Mouse (Mus musculus) heart, postnatal 0 days (tissue): ENCODE data around the gene Tpbpb. TPM values are rescaled to one million over a fixed set of nuclear protein-coding genes. Genes with fewer than 3 reads are reported as not detected.
A peak's percentile ranks its signal among the peaks of the same experiment; 100 is the strongest.
"Not testable (repeated sequence)": the region's sequence is repeated elsewhere in the genome, so short reads cannot be mapped to it uniquely, and the experiment has no call there.

Experiments used
- ATAC-seq: fragments of 200-750 bp; cut with Nextera tagmentation; 2 replicates; pipeline ENCODE4 v1.8.0; 2017; ENCODE audit warnings: low read depth, moderate number of reproducible peaks, moderate library complexity; ENCODE audit not compliant: insufficient read depth
- DNase-seq: peaks from one replicate; pipeline ENCODE4 v3.0.0-alpha.2; 2016; ENCODE audit warnings: low spot score
- H3K27ac ChIP-seq: fragments of 300-500 bp; sonication (generic); 2 replicates; pipeline ENCODE4 v1.5.1; 2014; ENCODE audit warnings: low read depth, mild to moderate bottlenecking
- H3K27me3 ChIP-seq: fragments of 300-500 bp; sonication (generic); 2 replicates; pipeline ENCODE4 v1.6.1; 2014; ENCODE audit warnings: low read length, mixed read lengths; ENCODE audit not compliant: control insufficient read depth, insufficient read depth
- H3K36me3 ChIP-seq: fragments of 300-500 bp; sonication (generic); replicated peaks from 2 replicates; pipeline ENCODE4 v1.6.1; 2014; ENCODE audit warnings: low read length, mixed read lengths; ENCODE audit not compliant: control insufficient read depth, insufficient read depth
- H3K4me1 ChIP-seq: fragments of 300-500 bp; sonication (generic); 2 replicates; pipeline ENCODE4 v1.6.1; 2014; ENCODE audit warnings: antibody characterized with exemption; ENCODE audit not compliant: control insufficient read depth, insufficient read depth
- H3K4me2 ChIP-seq: fragments of 300-500 bp; sonication (generic); 2 replicates; pipeline ENCODE4 v1.6.1; 2014; ENCODE audit warnings: low read depth, mild to moderate bottlenecking, low read length, moderate library complexity
- H3K4me3 ChIP-seq: fragments of 300-500 bp; sonication (generic); 2 replicates; pipeline ENCODE4 v1.5.1; 2014; ENCODE audit warnings: low read depth, low read length
- H3K9ac ChIP-seq: fragments of 300-500 bp; sonication (generic); replicated peaks from 2 replicates; pipeline ENCODE4 v1.6.1; 2014; ENCODE audit warnings: low read depth, low read length, mixed read lengths
- H3K9me3 ChIP-seq: fragments of 300-500 bp; sonication (generic); replicated peaks from 2 replicates; pipeline ENCODE4 v1.6.1; 2016; ENCODE audit warnings: low read length; ENCODE audit not compliant: control insufficient read depth
- CTCF ChIP-seq: IDR thresholded peaks from 2 replicates; pipeline ENCODE4 v1.5.1; 2016; ENCODE audit warnings: antibody characterized with exemption, control low read depth, low read depth
- EP300 ChIP-seq: IDR thresholded peaks from 2 replicates; pipeline ENCODE4 v1.6.1; 2016; ENCODE audit warnings: antibody characterized with exemption, low read depth
- WGBS: fragments of 180-500 bp; shearing (Covaris S2); extraction: QIAGEN DNeasy Blood & Tissue Kit; methylation state at CpG from one replicate; pipeline ENCODE4 v1.1.7; 2014; 5-methylcytosine and 5-hydroxymethylcytosine counted together
- polyA plus RNA-seq: library from polyadenylated mRNA; unstranded; fragments of >200 nt; fragmentation: Nextera tagmentation; extraction: Ambion mirVana; gene quantifications from 2 replicates; pipeline ENCODE4 v1.2.1, GENCODE M21; 2015
- total RNA-seq: library from RNA; depleted of rRNA; stranded (reverse); fragments of >200 nt; gene quantifications from 2 replicates; pipeline ENCODE4 v1.2.3, GENCODE M21; 2014; ENCODE audit warnings: low replicate concordance; rRNA removed

Tpbpb gene
- total RNA-seq (not detected in 2 replicates), polyA plus RNA-seq (not detected in 2 replicates)

DNA sequence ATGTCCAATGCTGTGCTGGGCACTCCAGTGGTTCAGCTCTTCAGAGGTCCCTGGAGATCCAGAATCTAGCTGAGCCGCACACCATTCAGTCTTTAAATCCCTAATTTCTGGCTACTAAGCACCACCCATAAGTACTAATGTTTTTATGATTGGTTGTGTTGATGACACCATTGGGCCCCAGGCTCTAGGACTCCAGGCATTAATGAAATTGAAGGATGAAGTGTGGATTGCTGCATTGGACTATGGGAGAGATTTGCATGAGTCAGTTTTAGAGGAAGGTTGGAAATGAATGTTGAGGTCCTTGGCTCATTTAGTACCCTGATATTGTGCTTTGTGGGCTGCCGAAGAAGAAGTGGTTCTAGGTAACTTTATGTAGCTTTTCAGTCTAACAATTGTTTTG is at the start of gene Tpbpb:
TSS of gene Tpbpb (minus strand) at position 101 of the 400 bp plus-strand sequence.
- DNase-seq, H3K9ac ChIP-seq, H3K9me3 ChIP-seq, H3K27me3 ChIP-seq, H3K4me3 ChIP-seq, H3K4me2 ChIP-seq, H3K36me3 ChIP-seq, ATAC-seq, H3K27ac ChIP-seq, H3K4me1 ChIP-seq: not testable (repeated sequence)
- WGBS = 76% methylated on average over 2 of the region's 2 CpGs

DNA sequence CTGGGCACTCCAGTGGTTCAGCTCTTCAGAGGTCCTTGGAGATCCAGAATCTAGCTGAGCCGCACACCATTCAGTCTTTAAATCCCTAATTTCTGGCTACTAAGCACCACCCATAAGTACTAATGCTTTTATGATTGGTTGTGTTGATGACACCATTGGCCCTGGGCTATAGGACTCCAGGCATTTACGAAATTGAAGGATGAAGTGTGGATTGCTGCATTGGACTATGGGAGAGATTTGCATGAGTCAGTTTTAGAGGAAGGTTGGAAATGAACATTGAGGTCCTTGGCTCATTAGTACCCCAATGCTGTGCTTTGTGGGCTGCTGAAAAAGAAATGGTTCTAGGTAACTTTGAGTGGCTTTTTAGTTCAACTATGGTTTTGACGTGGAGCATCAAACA is 37.2 kb upstream of the Tpbpb start, which contains the start of gene Tpbpa:
TSS of gene Tpbpa (minus strand) at position 101 of the 400 bp plus-strand sequence.
- not testable (repeated sequence) for H3K4me1 ChIP-seq, H3K9me3 ChIP-seq, H3K27ac ChIP-seq, H3K27me3 ChIP-seq, H3K4me2 ChIP-seq, DNase-seq, ATAC-seq, H3K9ac ChIP-seq, H3K36me3 ChIP-seq, H3K4me3 ChIP-seq
- WGBS = 65% methylated on average over 3 of the region's 3 CpGs

DNA sequence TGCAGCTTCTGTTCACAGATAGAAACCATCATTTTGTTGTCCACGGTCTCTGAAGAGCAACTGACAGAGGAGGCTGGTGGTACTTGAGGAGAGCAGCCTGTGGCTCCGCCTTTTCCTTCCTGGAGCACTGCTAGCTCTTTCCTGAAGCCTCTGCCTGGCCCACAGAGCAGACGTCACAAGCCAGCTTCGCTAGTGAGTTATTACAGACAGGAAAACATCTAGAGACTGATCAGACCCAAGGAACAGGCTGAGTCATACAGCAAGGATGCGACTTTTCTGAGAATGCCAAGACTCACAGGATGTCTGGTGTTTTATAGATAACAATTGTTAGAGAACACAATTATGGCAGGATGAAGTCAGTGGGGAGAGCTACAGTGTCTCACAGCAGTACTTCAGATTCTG is 31.8 kb upstream of the Tpbpb start, which contains the start of the genes Gm49391 and Ctla2a:
TSS of gene Gm49391 (minus strand) at position 72 of the 402 bp plus-strand sequence.
TSS of gene Ctla2a (minus strand) at position 126 of the 402 bp plus-strand sequence.
- peak; percentile 96 for ATAC-seq
- peak; percentile 93 for TF ChIP-seq EP300
- no peak for TF ChIP-seq CTCF
- H3K27me3 ChIP-seq = no peaks in the 10 kb centered on the region
- H3K4me2 ChIP-seq = no peak within 1 kb of the TSS
- H3K4me3 ChIP-seq = no peak within 1 kb of the TSS
- no peaks in the 10 kb centered on the region for H3K36me3 ChIP-seq
- DNase-seq = peak; percentile 68
- H3K9me3 ChIP-seq = no peaks in the 10 kb centered on the region
- no peaks in the 10 kb centered on the region for H3K4me1 ChIP-seq
- H3K9ac ChIP-seq = no peak within 1 kb of the TSS
- H3K27ac ChIP-seq = peak within 1 kb of the TSS; percentile 59; the same call in 1 of the 2 replicates
- WGBS = 35% methylated on average over 5 of the region's 5 CpGs

- 48% methylated on average over 2 of the region's 2 CpGs for WGBS
- not testable (repeated sequence) for H3K27ac ChIP-seq, H3K4me1 ChIP-seq, H3K9me3 ChIP-seq, DNase-seq, H3K36me3 ChIP-seq, H3K4me3 ChIP-seq, H3K27me3 ChIP-seq, H3K9ac ChIP-seq, H3K4me2 ChIP-seq, ATAC-seq
These were observed 30.8 kb upstream of the Tpbpb start, which contains the start of gene Gm49393 for GRCm38 (mm10) chr13:60935490-60935889. Gene Gm49393 (minus strand): TSS chr13:60935590.

- ATAC-seq (peak; percentile 96), DNase-seq (peak; percentile 76)
- no peak within 1 kb of the TSS for H3K9ac ChIP-seq
- H3K9me3 ChIP-seq = 0 out of 2 replicates have a peak, but pooled peaks cover 3% of the 10 kb centered on the region
- no peak within 1 kb of the TSS for H3K4me3 ChIP-seq
- H3K27me3 ChIP-seq = no peaks in the 10 kb centered on the region
- H3K27ac ChIP-seq = peak within 1 kb of the TSS; percentile 63
- H3K4me1 ChIP-seq = no peaks in the 10 kb centered on the region
- WGBS = 42% methylated on average over 3 of the region's 3 CpGs
- no peaks in the 10 kb centered on the region for H3K36me3 ChIP-seq
- H3K4me2 ChIP-seq = no peak within 1 kb of the TSS
- TF ChIP-seq CTCF = no peak
- peak; percentile 97 for TF ChIP-seq EP300
These were observed 7.4 kb downstream of the Tpbpb start, which contains the start of gene Ctla2b for GRCm38 (mm10) chr13:60897328-60897727. Gene Ctla2b (minus strand): TSS chr13:60897447.

DNA sequence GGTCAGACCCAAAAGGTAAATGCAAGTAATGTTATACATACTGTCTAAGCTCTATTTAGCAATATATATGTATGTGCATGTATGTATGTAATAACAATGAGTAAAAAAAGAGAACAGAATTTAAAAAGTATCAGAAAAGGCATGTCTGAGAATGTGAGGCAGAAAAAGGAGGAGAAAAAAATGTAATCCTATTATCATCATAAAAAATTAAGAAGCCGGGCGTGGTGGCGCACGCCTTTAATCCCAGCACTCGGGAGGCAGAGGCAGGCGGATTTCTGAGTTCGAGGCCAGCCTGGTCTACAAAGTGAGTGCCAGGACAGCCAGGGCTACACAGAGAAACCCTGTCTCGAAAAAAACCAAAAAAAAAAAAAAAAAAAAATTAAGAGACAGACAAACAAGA is 7.9 kb downstream of the Tpbpb start, which contains the start of gene Gm49392:
TSS of gene Gm49392 (minus strand) at position 101 of the 400 bp plus-strand sequence.
- not testable (repeated sequence) for H3K4me3 ChIP-seq, H3K9me3 ChIP-seq, ATAC-seq, DNase-seq, H3K36me3 ChIP-seq, H3K4me2 ChIP-seq, H3K27me3 ChIP-seq, H3K9ac ChIP-seq, H3K4me1 ChIP-seq
- WGBS = 82% methylated on average over 8 of the region's 8 CpGs
- H3K27ac ChIP-seq = peak within 1 kb of the TSS; percentile 63
